Mouse (Mus musculus) kidney, adult 11 months (tissue): Measurements from ENCODE around the gene Atp1a3.
"Not testable (repeated sequence)": the region's sequence is repeated elsewhere in the genome, so short reads cannot be mapped to it uniquely, and the experiment has no call there.

Experiments used
- DNase-seq: peaks from one replicate; pipeline ENCODE4 v3.0.0; 2022

Atp1a3 gene

GRCm38 (mm10) chr7:25005421-25006065 is at the start of gene Atp1a3:
TSS of gene Atp1a3 (minus strand) at chr7:25005958.
- no peak for DNase-seq

DNA sequence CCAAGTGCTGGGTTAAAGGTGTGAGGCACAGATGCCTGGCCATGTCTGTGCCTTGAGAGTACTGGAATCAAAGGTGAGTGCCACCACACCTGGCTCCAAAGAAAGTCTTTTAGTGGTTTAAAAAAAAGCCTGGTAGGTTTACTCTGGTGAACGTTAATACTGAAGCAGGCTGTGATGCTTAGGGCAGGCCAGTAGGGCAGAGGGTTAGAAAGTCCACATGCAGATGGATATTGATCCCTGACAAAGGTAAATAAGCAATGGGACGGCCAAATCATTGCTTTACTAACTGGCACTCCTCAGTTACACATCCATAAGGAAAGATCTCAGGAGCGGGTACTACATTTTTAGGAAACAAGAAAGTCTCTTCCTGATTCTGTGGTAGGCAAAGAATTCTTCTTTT is 46.8 kb upstream of the Atp1a3 start:
- DNase-seq: no peak

DNA sequence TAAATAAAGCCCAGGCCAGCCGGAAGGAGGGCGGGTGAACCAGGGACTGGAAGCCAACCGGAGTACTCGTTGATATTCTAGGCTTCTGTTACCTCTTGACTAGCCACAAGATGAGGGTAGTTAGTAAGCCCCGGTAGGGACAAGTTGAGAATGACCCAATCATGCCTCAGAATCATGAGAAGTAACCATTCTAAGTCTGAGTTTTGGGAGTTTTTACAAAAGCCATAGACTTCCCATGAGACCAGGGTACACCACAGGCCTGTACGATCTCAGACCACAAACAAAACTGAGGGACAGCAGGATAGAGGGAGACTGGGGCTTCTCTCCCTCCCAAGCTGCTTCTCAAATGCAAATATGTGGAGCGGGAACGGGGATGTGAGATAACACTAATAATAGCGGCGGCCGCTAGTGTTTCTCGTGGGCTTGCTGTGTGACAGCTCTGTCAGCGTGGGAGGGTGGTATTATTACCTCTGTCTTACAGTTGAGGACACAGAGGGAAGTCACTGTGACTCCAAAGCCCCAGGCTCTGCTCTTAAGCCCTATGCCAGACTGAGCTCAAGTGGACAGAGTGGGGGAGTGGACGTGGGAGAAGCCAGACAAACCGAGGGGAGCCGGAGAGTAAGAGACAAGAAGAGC is 43.7 kb upstream of the Atp1a3 start:
- no peak for DNase-seq

GRCm38 (mm10) chr7:25047363-25047762 is 41.6 kb upstream of the Atp1a3 start:
- DNase-seq: no peak

- DNase-seq: not testable (repeated sequence)
Observed at GRCm38 (mm10) chr7:25044599-25044998, 38.8 kb upstream of the Atp1a3 start.

- peak; percentile 40 for DNase-seq
Observed at GRCm38 (mm10) chr7:25041921-25042320, 36.2 kb upstream of the Atp1a3 start.

GRCm38 (mm10) chr7:25035916-25036315 is 30.2 kb upstream of the Atp1a3 start:
- DNase-seq: peak; percentile 21

DNA sequence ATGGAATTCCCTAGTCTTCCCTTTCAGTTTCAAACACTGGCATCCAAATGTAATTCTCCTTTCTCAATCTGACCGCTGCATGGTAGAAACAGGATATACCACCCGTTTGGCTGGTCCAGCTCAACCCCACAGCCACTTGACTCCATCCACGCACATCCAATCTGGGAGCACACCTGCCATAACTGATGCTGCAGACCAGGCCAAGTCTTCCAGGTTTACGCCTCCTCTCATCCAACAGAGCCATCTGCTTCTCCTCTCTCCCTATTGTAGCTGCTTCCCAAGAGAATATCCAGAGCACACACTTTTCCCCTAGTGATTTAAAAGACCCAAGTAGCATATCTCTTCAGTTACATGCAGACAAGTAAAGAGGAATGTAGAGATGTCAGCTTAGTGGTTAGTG is 29.0 kb upstream of the Atp1a3 start:
- no peak for DNase-seq

DNA sequence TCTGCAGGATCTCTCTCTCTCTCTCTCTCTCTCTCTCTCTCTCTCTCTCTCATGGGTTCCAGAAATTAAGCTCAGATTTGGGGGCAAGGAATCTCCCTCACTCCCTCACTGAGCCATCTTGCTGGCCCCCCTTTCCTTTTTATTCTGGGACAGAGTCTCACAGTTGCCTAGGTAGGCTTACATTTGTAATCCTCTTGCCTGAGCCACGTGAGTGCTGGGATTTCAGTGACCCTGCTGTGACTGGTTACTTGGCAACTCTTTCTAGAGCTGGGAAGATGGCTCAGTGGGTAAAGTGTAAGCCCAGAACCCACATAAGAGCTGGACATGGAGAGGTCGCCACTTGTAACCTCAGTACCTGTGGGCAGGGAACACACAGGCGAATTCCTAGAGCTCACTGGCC is 25.8 kb upstream of the Atp1a3 start:
- peak; percentile 12 for DNase-seq

GRCm38 (mm10) chr7:25030032-25030753 is 24.4 kb upstream of the Atp1a3 start:
- peak; percentile 26 for DNase-seq

DNA sequence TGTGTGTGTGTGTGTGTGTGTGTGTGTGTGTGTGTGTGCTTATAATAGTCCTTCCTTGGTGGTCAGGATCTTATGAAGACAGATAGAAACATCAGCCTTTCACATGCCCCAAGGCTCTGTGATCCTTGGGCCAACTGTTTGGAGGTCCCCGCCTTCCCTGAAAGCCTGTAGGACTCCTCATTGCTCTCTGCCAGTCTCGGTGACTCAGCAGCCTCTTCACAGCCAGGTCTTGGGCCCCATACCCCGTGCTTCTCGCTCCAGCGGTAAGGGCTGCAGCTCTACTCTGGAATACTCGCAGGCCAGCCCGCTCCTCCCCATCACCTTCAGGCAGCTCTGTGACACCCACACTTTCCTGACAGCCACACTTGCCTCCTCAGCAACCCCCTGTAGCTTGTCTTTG is 20.7 kb upstream of the Atp1a3 start:
- no peak for DNase-seq

- DNase-seq: no peak
Observed at GRCm38 (mm10) chr7:25025855-25026439, 20.2 kb upstream of the Atp1a3 start.

DNA sequence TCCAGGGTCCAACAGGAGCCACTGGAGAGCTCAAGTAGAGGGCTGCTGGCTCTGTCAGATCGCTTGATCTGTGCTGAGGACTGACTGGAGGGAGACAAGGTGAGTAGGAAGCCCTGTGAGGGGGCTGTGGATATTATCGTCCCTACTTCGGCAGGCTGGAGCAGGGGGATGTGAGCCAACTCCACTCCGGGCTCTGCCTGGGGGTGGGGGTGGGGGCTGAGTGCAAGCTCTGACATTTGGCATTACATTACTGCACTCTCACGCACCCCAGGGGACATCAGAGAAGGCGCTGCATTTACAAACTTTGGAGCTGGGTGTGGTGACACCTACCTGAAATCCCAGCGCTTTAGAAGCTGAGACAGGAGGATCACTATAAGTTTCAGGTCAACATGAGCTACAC is 5.8 kb upstream of the Atp1a3 start:
- no peak for DNase-seq

GRCm38 (mm10) chr7:25010090-25010913 is 4.5 kb upstream of the Atp1a3 start:
- no peak for DNase-seq

- DNase-seq: no peak
Observed at GRCm38 (mm10) chr7:25009099-25009700, 3.4 kb upstream of the Atp1a3 start.

- DNase-seq: peak; percentile 30
Observed at GRCm38 (mm10) chr7:25008635-25009034, 2.9 kb upstream of the Atp1a3 start.

GRCm38 (mm10) chr7:25007609-25008374 is 2.0 kb upstream of the Atp1a3 start:
- no peak for DNase-seq

DNA sequence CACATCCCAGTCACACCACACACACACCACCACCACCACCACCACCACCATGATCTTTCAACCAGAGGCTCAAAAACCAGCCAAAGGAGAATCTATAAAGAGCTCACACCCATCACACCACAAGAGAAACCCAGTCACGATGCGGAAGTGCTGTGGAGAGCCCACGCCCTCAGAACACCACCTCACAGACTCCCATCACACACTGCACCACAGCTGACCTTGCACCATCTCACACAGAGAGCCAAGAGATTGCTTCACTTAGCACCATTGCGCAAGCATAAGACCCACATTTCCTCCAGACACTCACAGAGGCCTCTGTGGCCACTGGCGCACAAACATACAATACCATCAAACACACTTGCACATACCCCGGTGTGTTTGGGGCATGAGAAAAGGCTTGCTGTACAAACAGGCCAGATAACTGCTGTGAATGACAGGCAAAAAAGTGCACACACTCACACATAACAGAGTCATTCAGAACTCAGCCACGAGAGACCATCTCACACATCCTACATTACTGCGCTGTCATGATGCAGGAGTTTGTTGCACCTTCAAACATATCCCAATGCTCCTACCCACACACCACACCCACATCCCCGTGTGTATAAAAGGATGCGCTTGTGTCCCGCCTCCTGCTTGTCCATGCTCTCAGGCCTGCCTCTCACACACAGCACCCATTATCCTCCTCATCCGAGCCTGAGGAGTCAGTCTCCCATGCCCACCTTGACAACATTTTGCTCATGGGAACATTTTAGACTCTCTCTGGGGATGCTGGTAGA is 1.0 kb upstream of the Atp1a3 start:
- no peak for DNase-seq

DNA sequence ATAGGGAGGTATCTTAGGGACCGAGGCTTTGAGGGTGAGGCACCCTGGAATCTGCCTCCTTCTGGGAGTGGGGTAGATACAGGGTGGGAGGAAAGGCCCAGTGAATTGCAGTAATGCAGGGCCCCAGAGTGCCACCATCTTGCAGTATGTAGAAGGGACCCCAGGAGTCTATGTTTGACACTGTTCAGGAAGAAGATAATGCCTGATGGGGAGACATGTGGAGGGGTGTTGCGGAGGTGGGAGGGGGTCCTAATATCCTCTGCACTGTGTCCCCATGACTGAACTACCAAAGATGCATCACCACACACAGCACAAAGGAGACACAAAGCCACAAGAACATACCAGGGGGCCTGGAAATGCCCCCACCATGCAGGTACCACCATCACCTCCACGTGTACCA is 413 bp upstream of the Atp1a3 start:
- DNase-seq: no peak

GRCm38 (mm10) chr7:25004806-25005205 is 952 bp downstream of the Atp1a3 start:
- no peak for DNase-seq
